Mouse (Mus musculus) forebrain, embryonic 14.5 days (tissue): ENCODE data around the gene Ccl5. TPM values are rescaled to one million over a fixed set of nuclear protein-coding genes. Genes with fewer than 3 reads are reported as not detected.

Experiments
- polyA plus RNA-seq: library from polyadenylated mRNA; unstranded; fragments of >200 nt; fragmentation: Nextera tagmentation; extraction: Ambion mirVana; gene quantifications from 2 replicates; pipeline ENCODE4 v1.2.1, GENCODE M21; 2014

Ccl5 gene
- polyA plus RNA-seq, 1 experiment from 2014 or later = 0.33 TPM

Other genes with a start within 250 kb of the Ccl5 start
- not detected in 2 replicates for gene Slfn14, start 243.8 kb downstream of the Ccl5 start, polyA plus RNA-seq
- 107 and 139 TPM in 2 replicates for gene Ap2b1, start 231.5 kb downstream of the Ccl5 start, polyA plus RNA-seq
- gene Pex12, start 227.9 kb downstream of the Ccl5 start, polyA plus RNA-seq = 18.0 and 23.3 TPM in 2 replicates
- 7.9 and 12.3 TPM in 2 replicates for gene Rasl10b, start 121.4 kb downstream of the Ccl5 start, polyA plus RNA-seq
- 0.32 and 0.38 TPM in 2 replicates for gene Gas2l2, start 101.1 kb downstream of the Ccl5 start, polyA plus RNA-seq
- 0.36 TPM in 1 of 2 replicates, not detected in the other for gene 1700020L24Rik, start 92.8 kb downstream of the Ccl5 start, polyA plus RNA-seq
- gene Mmp28, start 67.4 kb downstream of the Ccl5 start, polyA plus RNA-seq = 1.8 and 2.2 TPM in 2 replicates
- gene Taf15, start 57.4 kb downstream of the Ccl5 start, polyA plus RNA-seq = 8.1 and 10.2 TPM in 2 replicates
- gene Heatr9, start 8.3 kb downstream of the Ccl5 start, polyA plus RNA-seq = not detected in 2 replicates
- 1.2 and 2.0 TPM in 2 replicates for gene Ccl9, start 48.1 kb upstream of the Ccl5 start, polyA plus RNA-seq
- 1.3 and 1.6 TPM in 2 replicates for gene Ccl6, start 62.6 kb upstream of the Ccl5 start, polyA plus RNA-seq
- not detected in 2 replicates for gene Rpl9-ps1, start 115.1 kb upstream of the Ccl5 start, polyA plus RNA-seq
- 0.55 and 1.1 TPM in 2 replicates for gene Ccl3, start 118.8 kb upstream of the Ccl5 start, polyA plus RNA-seq
- 0.56 TPM in 1 of 2 replicates, not detected in the other for gene Ccl4, start 132.1 kb upstream of the Ccl5 start, polyA plus RNA-seq
- gene Wfdc17, start 173.5 kb upstream of the Ccl5 start, polyA plus RNA-seq = not detected in 2 replicates
- gene Wfdc18, start 178.5 kb upstream of the Ccl5 start, polyA plus RNA-seq = not detected in 2 replicates
- not detected in 2 replicates for gene Wfdc21, start 216.4 kb upstream of the Ccl5 start, polyA plus RNA-seq
- gene Heatr6, start 223.2 kb upstream of the Ccl5 start, polyA plus RNA-seq = 27.8 and 29.7 TPM in 2 replicates